Mouse (Mus musculus): ENCODE measurements around the gene Mocs1. TPM values are rescaled to one million over a fixed set of nuclear protein-coding genes. Genes with fewer than 3 reads are reported as not detected.

Gene Mocs1
- 10 to 100 TPM in 1 of 2 experiments, 1 to 10 TPM in 1; 9.9 to 12.5 TPM for total RNA-seq (2021)
- long read RNA-seq, experiment 1, result 0 reads
- long read RNA-seq, experiment 2, result 0 reads

- intact Hi-C loops (cut with DNase I), result no loop called here
- peak; percentile 95 for DNase-seq (ENCODE audit: low spot score in 2 of 2)
These were observed at the start of gene Mocs1 for GRCm38 (mm10) chr17:49428239-49428688. Mocs1 (plus strand) TSS chr17:49428362.

- no peak for DNase-seq (ENCODE audit: low spot score in 2 of 2)
- intact Hi-C loops (cut with DNase I), result no loop called here
These were observed 48.5 kb upstream of the Mocs1 start for GRCm38 (mm10) chr17:49379645-49380044.

GRCm38 (mm10) chr17:49384217-49384943 lies 43.8 kb upstream of the Mocs1 start:
- no peak for DNase-seq (ENCODE audit: low spot score in 2 of 2)
- intact Hi-C loops (cut with DNase I), result no loop called here

GRCm38 (mm10) chr17:49387741-49388140 lies 40.4 kb upstream of the Mocs1 start:
- intact Hi-C loops (cut with DNase I), result no loop called here
- no peak for DNase-seq (ENCODE audit: low spot score in 2 of 2)

- intact Hi-C loops (cut with DNase I), result loop anchor here (10.0 kb wide), 1 partner anchor 198 kb away; no protein-coding TSS in a partner anchor
- DNase-seq (ENCODE audit: low spot score in 2 of 2), result no peak
These were observed 35.4 kb upstream of the Mocs1 start for GRCm38 (mm10) chr17:49392751-49393150.

GRCm38 (mm10) chr17:49394836-49395235 lies 33.3 kb upstream of the Mocs1 start:
- DNase-seq (ENCODE audit: low spot score in 2 of 2), result peak; percentile 26 to 27
- intact Hi-C loops (cut with DNase I), result loop anchor here (5.0 to 10.0 kb wide), 3 partner anchors 128 to 502 kb away; no protein-coding TSS in a partner anchor

GRCm38 (mm10) chr17:49399605-49400004 lies 28.6 kb upstream of the Mocs1 start:
- intact Hi-C loops (cut with DNase I), result loop anchor here (5.0 to 10.0 kb wide), 5 partner anchors 132 to 985 kb away; partner anchors contain the start of genes Lrfn2 and Oard1
- no peak for DNase-seq (ENCODE audit: low spot score in 2 of 2)

GRCm38 (mm10) chr17:49400130-49400529 lies 28.0 kb upstream of the Mocs1 start:
- intact Hi-C loops (cut with DNase I), result loop anchor here (5.0 to 10.0 kb wide), 2 partner anchors 468 to 985 kb away; partner anchors contain the start of genes Lrfn2 and Oard1
- peak; percentile 85 to 91 for DNase-seq (ENCODE audit: low spot score in 2 of 2)

- DNase-seq (ENCODE audit: low spot score in 2 of 2), result no peak
- intact Hi-C loops (cut with DNase I), result loop anchor here (5.0 to 10.0 kb wide), 2 partner anchors 471 to 988 kb away; partner anchors contain the start of genes Lrfn2 and Oard1
These were observed 25.0 kb upstream of the Mocs1 start for GRCm38 (mm10) chr17:49403151-49403550.

- intact Hi-C loops (cut with DNase I), result loop anchor here (10.0 kb wide), 1 partner anchor 991 kb away; the partner anchor contains the start of gene Oard1
- DNase-seq (ENCODE audit: low spot score in 2 of 2), result no peak
These were observed 22.2 kb upstream of the Mocs1 start for GRCm38 (mm10) chr17:49405927-49406326.

GRCm38 (mm10) chr17:49412974-49413373 lies 15.2 kb upstream of the Mocs1 start:
- intact Hi-C loops (cut with DNase I), result no loop called here
- DNase-seq (ENCODE audit: low spot score in 2 of 2), result no peak

- intact Hi-C loops (cut with DNase I), result no loop called here
- DNase-seq (ENCODE audit: low spot score in 2 of 2), result no peak
These were observed 14.6 kb upstream of the Mocs1 start for GRCm38 (mm10) chr17:49413554-49413953.

- DNase-seq (ENCODE audit: low spot score in 2 of 2), result no peak
- intact Hi-C loops (cut with DNase I), result no loop called here
These were observed 11.9 kb upstream of the Mocs1 start for GRCm38 (mm10) chr17:49416228-49416627.

GRCm38 (mm10) chr17:49419813-49420212 lies 8.3 kb upstream of the Mocs1 start:
- intact Hi-C loops (cut with DNase I), result no loop called here

GRCm38 (mm10) chr17:49422286-49423066 lies 5.7 kb upstream of the Mocs1 start:
- intact Hi-C loops (cut with DNase I), result no loop called here
- DNase-seq (ENCODE audit: low spot score in 2 of 2), result no peak

More at GRCm38 (mm10) chr17:49419813-49420212, 8.3 kb upstream of the Mocs1 start:
- DNase-seq (ENCODE audit: low spot score in 2 of 2), result no peak

GRCm38 (mm10) chr17:49423067-49423325 lies 5.2 kb upstream of the Mocs1 start:
- DNase-seq (ENCODE audit: low spot score in 2 of 2), result no peak

GRCm38 (mm10) chr17:49423872-49424271 lies 4.3 kb upstream of the Mocs1 start:
- no peak for DNase-seq (ENCODE audit: low spot score in 2 of 2)
- intact Hi-C loops (cut with DNase I), result no loop called here

More at GRCm38 (mm10) chr17:49423067-49423325, 5.2 kb upstream of the Mocs1 start:
- intact Hi-C loops (cut with DNase I), result no loop called here

- no peak for DNase-seq (ENCODE audit: low spot score in 2 of 2)
- intact Hi-C loops (cut with DNase I), result no loop called here
These were observed 427 bp upstream of the Mocs1 start for GRCm38 (mm10) chr17:49427631-49428238.

- no peak for DNase-seq (ENCODE audit: low spot score in 2 of 2)
- intact Hi-C loops (cut with DNase I), result no loop called here
These were observed 721 bp downstream of the Mocs1 start for GRCm38 (mm10) chr17:49428751-49429415.
